Mouse (Mus musculus) E14TG2a.4 (cell line): ENCODE data around the gene Upk3b.

Experiments
- CTCF ChIP-seq: conservative IDR thresholded peaks from 2 replicates; pipeline ENCODE4 v1.5.1; 2014; ENCODE audit warnings: low read length
- POU5F1 ChIP-seq: IDR thresholded peaks from 2 replicates; pipeline ENCODE4 v1.6.1; 2014; ENCODE audit warnings: low read length, borderline replicate concordance

- TF ChIP-seq CTCF: no peak
- TF ChIP-seq POU5F1: no peak
Measured at GRCm38 (mm10) chr5:136051231-136052085, 13.2 kb downstream of the Upk3b start.
